Mouse (Mus musculus) forebrain, embryonic 10.5 days (tissue): Measurements from ENCODE around the gene Ndufaf1. TPM values are rescaled to one million over a fixed set of nuclear protein-coding genes. Genes with fewer than 3 reads are reported as not detected.

Source experiments
- DNase-seq: peaks from one replicate; pipeline ENCODE4 v3.0.0-alpha.2; 2017; ENCODE audit warnings: low spot score; ENCODE audit errors: extremely low spot score
- H3K27ac ChIP-seq: fragments of 300-500 bp; sonication (generic); 2 replicates; pipeline ENCODE4 v1.5.1; 2016; ENCODE audit warnings: mild to moderate bottlenecking
- H3K27me3 ChIP-seq: fragments of 300-500 bp; sonication (generic); 2 replicates; pipeline ENCODE4 v1.6.1; 2016; ENCODE audit warnings: mild to moderate bottlenecking; ENCODE audit not compliant: poor library complexity, severe bottlenecking
- H3K36me3 ChIP-seq: fragments of 300-500 bp; sonication (generic); replicated peaks from 2 replicates; pipeline ENCODE4 v1.6.1; 2016; ENCODE audit warnings: mild to moderate bottlenecking, moderate library complexity
- H3K4me1 ChIP-seq: fragments of 300-500 bp; sonication (generic); 2 replicates; pipeline ENCODE4 v1.6.1; 2016
- H3K4me3 ChIP-seq: fragments of 300-500 bp; sonication (generic); 2 replicates; pipeline ENCODE4 v1.5.1; 2016; ENCODE audit warnings: mild to moderate bottlenecking, moderate library complexity
- H3K9me3 ChIP-seq: fragments of 300-500 bp; sonication (generic); 2 replicates; pipeline ENCODE4 v1.6.1; 2016; ENCODE audit warnings: mild to moderate bottlenecking, moderate library complexity
- WGBS: fragments of 180-500 bp; shearing (Covaris S2); methylation state at CpG from one replicate; pipeline ENCODE4 v1.1.7; 2016; 5-methylcytosine and 5-hydroxymethylcytosine counted together
- polyA plus RNA-seq: library from polyadenylated mRNA; unstranded; fragments of >200 nt; fragmentation: Nextera tagmentation; extraction: Ambion mirVana; gene quantifications from 2 replicates; pipeline ENCODE4 v1.2.1, GENCODE M21; 2016

Ndufaf1 gene
- 50.5 and 53.9 TPM in 2 replicates for polyA plus RNA-seq

DNA sequence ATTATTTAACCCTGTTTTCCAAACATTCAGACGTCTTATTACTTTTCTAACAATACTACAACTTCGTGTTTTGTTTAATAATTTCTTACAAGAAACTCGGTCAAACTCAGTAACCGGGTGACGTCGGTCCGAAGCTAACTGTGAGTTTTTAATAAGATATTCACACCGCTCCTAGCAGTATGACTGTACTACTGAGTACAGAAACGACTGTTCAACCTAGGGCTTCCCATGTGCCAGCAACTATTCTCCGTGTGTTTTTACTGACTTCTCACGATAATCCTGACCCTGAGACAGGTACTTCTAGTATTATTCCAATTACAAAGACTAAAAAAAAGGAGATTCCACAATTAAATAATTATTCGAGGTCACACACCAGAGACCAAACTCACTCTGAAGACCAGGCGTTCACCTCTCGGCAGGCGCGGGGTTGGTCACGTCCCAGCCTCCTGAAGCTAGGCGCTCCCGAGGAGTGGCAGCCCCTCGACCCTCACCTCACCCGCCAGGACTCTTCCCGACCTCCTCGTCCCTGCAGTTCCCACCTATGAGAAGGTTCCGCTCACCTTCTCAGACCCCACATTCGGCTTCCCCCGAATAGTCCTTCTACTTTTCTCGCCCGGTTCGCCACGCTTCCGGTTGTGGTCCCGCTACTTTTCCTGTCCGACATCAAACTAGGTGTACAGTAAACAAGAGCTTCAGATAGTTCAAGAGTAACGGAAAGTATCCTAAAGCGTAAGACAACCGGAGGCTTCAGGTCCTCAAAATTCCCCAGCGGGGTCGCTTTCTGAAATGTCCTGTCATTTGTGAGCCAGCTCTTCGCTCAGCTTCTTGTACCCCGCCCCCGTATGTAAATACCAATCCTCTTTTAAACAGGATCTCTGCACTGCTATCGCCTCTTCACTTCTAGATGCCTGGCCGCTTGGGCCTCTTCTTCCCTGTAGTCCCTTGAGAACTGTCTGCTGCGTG, at the start of gene Ndufaf1:
Gene Ndufaf1, minus strand, starts transcription at position 608 of the 963 bp plus-strand sequence.
- 2% methylated on average over 44 of the region's 44 CpGs for WGBS
- peaks cover 15% of the 10 kb centered on the region for H3K4me1 ChIP-seq
- DNase-seq = peak; percentile 77

DNA sequence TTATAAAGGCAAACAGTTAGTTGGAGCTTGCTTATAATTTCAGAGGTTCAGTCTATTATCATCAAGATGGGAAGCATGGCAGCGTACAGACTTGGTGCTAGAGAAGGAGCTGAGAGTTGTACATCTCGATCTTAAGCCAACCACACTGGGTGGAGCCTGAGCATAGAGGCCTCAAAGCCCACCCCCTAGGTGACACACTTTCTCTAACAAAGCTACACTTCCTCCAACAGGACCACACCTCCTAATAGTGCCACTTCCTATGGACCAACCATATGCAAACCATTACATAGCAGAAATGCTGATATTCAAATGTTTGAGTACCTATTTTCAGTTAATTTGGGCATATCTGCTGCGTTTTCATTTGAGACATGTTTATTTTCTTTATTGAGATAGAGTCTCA, 47.4 kb upstream of the Ndufaf1 start:
- DNase-seq = no peak
- no peaks in the 10 kb centered on the region for H3K27me3 ChIP-seq
- WGBS = 90% methylated on average over 3 of the region's 3 CpGs
- H3K27ac ChIP-seq = no peak overlapping the region
- peaks cover 95% of the 10 kb centered on the region for H3K36me3 ChIP-seq
- no peaks in the 10 kb centered on the region for H3K9me3 ChIP-seq
- no peak overlapping the region for H3K4me3 ChIP-seq
- H3K4me1 ChIP-seq = no peaks in the 10 kb centered on the region

More for the DNA sequence above, at the start of gene Ndufaf1:
- Histone ChIP-seq H3K27me3 (no peaks in the 10 kb centered on the region), H3K36me3 (peaks cover 28% of the 10 kb centered on the region), H3K9me3 (no peaks in the 10 kb centered on the region), H3K27ac (peak within 1 kb of the TSS; percentile 85), H3K4me3 (peak within 1 kb of the TSS; percentile 89)

DNA sequence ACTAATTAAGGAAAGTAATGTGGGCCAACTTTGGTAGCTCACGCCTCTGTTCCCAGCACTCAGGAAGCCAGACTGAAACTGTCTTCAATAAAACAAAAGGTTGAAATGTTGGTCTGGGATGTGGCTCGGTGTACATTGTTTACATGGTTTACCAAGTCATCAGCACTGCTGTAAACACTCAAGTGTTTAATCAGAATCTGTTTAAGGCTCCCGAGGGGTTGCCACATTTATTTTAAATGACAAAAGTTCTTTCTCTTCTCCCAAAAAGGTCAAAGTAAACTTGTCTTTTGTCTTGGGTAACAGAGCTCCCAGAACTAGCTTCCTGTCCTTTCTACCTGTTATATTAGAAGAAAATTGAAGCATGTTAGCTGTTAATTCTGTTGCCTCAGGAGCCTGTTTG, 45.0 kb upstream of the Ndufaf1 start:
- Histone ChIP-seq H3K9me3 (no peaks in the 10 kb centered on the region), H3K27ac (no peak overlapping the region), H3K4me1 (no peaks in the 10 kb centered on the region), H3K27me3 (no peaks in the 10 kb centered on the region), H3K4me3 (no peak overlapping the region), H3K36me3 (peaks cover 95% of the 10 kb centered on the region)
- no peak for DNase-seq
- 95% methylated on average over 3 of the region's 3 CpGs for WGBS

DNA sequence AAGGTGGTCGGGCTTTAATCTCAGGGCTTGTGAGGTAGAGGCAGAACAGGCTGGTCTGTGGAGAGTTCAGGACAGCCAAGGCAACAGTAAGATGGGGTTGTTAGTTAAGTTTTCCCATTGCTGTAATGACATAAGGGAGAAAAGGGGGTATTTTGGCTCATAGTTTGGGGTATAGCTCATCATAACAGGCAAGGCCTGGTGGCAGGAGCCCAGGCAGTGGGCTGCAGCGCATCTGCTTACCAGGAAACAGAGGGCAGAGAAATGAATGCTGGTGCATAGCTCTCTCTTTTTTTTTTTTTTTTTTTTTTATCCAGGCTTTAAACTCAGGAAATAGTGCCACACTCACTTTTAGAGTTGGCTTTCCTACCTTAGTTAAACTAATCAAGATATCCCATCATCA, 40.5 kb upstream of the Ndufaf1 start:
- Histone ChIP-seq H3K4me1 (no peaks in the 10 kb centered on the region), H3K27me3 (no peaks in the 10 kb centered on the region), H3K4me3 (no peak overlapping the region), H3K27ac (no peak overlapping the region), H3K9me3 (no peaks in the 10 kb centered on the region), H3K36me3 (peaks cover 81% of the 10 kb centered on the region)
- no peak for DNase-seq
- WGBS = 93% methylated on average over 2 of the region's 2 CpGs

DNA sequence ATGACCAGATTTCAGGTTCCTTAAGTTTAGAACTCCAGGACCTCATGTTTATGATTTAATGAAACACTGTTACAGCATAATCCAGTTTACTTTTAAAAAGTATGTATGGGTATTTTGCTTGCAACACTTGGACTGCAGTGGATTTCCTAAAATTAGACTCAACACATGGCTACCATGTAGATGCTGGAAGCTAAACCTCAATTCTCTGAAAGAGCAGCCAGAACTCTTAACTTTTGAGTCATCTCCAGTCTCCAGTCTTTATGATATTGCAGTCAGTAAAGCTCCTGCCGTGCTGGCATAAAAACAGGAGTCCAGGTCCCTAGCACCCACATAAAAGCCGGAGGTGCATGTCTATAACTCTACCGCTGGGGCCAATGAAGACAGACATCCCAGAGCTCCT, 37.3 kb upstream of the Ndufaf1 start:
- Histone ChIP-seq H3K27ac (no peak overlapping the region), H3K4me3 (no peak overlapping the region), H3K4me1 (no peaks in the 10 kb centered on the region), H3K27me3 (no peaks in the 10 kb centered on the region), H3K36me3 (peaks cover 55% of the 10 kb centered on the region), H3K9me3 (no peaks in the 10 kb centered on the region)
- no peak for DNase-seq
- 93% methylated on average over 3 of the region's 3 CpGs for WGBS

DNA sequence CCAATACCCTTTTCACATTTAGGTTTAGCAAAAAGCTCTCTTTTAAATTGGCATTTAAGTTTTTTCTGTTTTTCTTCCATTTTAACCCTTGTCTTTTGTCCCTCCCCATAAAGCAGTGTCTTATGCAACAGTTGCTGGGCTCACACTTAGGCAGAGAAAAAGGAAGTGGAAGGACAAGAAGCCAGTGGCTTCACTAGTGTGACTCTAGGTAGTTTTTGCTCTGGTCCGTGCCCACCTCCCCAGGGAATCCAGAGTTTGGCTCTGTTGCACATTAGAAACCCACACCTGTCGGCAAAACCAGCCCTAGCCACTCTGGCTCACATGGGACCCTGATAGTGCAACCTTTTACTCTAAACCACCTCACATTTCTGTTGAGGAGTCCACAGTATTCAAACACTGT, 35.8 kb upstream of the Ndufaf1 start:
- peaks cover 54% of the 10 kb centered on the region for H3K36me3 ChIP-seq
- no peaks in the 10 kb centered on the region for H3K27me3 ChIP-seq
- no peaks in the 10 kb centered on the region for H3K9me3 ChIP-seq
- no peak for DNase-seq
- H3K27ac ChIP-seq = no peak overlapping the region
- 92% methylated on average over 2 of the region's 2 CpGs for WGBS
- no peak overlapping the region for H3K4me3 ChIP-seq
- H3K4me1 ChIP-seq = no peaks in the 10 kb centered on the region

DNA sequence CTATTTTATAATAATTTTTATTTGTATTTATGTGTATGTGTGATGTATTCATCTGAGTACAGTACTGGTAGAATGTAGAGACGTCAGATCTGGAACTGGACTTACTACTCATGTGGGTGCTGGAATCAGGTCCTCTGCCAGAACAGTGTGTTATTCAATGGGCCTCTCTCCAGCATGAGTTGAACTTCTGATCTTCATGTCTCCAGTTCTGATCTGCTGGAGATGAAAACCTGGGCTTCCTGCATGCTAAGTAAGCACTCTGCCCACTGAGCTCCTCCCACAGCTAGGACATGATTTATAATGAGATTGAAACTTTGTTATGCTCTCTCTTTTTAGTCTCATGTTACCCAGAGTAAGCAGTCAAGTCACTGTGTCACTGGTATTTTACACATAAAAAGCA, 33.5 kb upstream of the Ndufaf1 start:
- Histone ChIP-seq H3K4me3 (no peak overlapping the region), H3K9me3 (no peaks in the 10 kb centered on the region), H3K4me1 (no peaks in the 10 kb centered on the region), H3K27ac (no peak overlapping the region), H3K36me3 (peaks cover 46% of the 10 kb centered on the region), H3K27me3 (no peaks in the 10 kb centered on the region)
- 93% methylated on average over 1 of the region's 1 CpGs for WGBS
- DNase-seq = no peak

DNA sequence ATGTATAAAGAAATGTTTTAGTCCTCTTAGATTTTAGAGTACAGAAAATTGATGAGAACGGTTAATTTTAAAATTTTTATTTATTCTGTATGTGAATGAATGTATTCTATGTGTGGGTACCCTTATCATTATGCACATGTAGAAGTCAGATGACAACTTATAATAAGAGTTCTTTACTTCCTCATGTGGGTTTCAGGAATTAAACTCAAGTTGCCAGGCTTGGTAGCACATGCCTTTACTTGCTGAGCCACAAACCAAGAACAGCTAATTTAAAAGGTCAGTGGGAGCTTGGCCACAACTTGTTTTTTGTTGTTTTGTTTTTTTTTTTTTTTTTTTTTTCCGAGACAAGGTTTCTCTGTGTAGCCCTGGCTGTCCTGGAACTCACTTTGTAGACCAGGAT, 32.2 kb upstream of the Ndufaf1 start:
- no peak overlapping the region for H3K27ac ChIP-seq
- no peaks in the 10 kb centered on the region for H3K9me3 ChIP-seq
- no peaks in the 10 kb centered on the region for H3K27me3 ChIP-seq
- H3K4me1 ChIP-seq = no peaks in the 10 kb centered on the region
- WGBS = 93% methylated on average over 2 of the region's 2 CpGs
- peaks cover 35% of the 10 kb centered on the region for H3K36me3 ChIP-seq
- H3K4me3 ChIP-seq = no peak overlapping the region
- no peak for DNase-seq

DNA sequence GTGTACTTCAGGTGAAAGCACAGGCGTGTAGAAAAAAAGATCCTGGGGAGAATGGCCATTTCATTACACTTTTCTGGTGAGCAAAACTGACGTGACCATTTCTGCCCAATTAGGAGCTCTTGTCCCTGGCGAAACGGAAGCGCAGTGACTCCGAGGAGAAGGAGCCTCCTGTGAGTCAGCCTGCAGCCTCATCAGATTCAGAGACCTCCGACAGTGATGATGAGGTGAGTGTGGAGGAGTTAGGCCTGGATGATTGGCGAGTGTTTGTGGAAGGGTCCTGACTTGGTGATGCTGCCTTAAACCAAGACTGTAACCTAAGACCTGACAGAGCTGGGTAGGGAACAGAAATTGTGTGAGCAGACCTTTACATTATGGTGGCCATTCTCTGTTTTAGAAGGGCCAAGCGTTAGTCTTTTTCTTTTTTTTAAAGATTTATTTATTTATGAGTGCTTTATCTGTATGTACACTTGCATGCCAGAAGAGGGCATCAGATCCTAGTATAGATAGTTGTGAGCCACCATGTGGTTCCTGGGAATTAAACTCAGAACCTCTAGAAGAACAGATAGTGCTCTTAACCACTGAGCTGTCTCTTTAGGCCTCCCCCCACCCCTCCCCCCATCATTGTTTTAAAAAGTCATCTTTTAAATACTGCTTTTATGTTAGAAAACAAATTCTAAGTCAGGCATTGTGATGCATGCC, 29.5 kb upstream of the Ndufaf1 start:
- Histone ChIP-seq H3K27me3 (no peaks in the 10 kb centered on the region), H3K9me3 (no peaks in the 10 kb centered on the region), H3K4me3 (no peak overlapping the region), H3K4me1 (no peaks in the 10 kb centered on the region), H3K36me3 (peaks cover 45% of the 10 kb centered on the region), H3K27ac (no peak overlapping the region)
- DNase-seq = no peak
- 83% methylated on average over 9 of the region's 9 CpGs for WGBS

DNA sequence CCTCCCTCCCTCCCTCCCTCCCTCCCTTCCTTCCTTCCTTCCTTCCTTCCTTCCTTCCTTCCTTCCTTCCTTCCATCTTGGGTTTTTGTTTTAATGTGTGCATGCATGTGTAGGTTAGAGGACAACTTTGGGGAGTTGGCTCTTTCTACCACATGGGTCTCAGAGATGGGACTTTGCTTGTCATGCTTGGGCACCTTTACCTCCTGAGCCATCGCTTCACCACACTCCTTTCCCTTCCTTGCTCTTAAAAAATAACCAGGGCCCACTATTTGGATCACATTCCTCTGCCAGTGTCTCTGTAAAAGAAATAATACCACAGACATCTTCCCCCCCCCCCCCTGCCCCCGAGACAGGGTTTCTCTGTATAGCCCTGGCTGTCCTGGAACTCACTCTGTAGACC, 21.1 kb upstream of the Ndufaf1 start:
- no peaks in the 10 kb centered on the region for H3K4me1 ChIP-seq
- no peaks in the 10 kb centered on the region for H3K27me3 ChIP-seq
- no peak overlapping the region for H3K27ac ChIP-seq
- peaks cover 57% of the 10 kb centered on the region for H3K36me3 ChIP-seq
- no peak overlapping the region for H3K4me3 ChIP-seq
- no peaks in the 10 kb centered on the region for H3K9me3 ChIP-seq
- no peak for DNase-seq
- WGBS = 87% methylated on average over 2 of the region's 2 CpGs

DNA sequence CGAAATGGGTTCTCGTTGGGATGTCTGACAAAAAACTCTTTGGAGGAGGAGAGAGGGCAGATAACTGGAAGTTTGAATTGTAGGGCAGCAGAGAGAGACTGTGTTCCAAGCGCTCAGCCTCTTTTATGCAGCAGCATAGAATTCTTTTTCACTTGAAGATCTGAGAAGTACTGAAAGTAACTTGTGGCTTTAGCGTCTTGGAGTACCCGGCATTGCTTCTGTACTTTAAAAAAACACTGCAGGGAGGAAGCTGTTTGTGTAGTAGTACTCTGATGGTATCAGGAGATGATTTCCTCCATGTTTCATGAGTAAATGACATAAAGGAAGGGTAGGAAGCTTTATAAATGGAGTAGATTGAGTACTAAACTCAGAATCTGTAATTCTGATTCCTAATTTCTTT, 13.2 kb upstream of the Ndufaf1 start:
- H3K36me3 ChIP-seq = peaks cover 16% of the 10 kb centered on the region
- H3K27ac ChIP-seq = peak overlapping the region; percentile 93
- 13% methylated on average over 5 of the region's 5 CpGs for WGBS
- H3K4me1 ChIP-seq = peaks cover 24% of the 10 kb centered on the region
- H3K9me3 ChIP-seq = no peaks in the 10 kb centered on the region
- no peak for DNase-seq
- no peaks in the 10 kb centered on the region for H3K27me3 ChIP-seq
- H3K4me3 ChIP-seq = peak overlapping the region; percentile 99

DNA sequence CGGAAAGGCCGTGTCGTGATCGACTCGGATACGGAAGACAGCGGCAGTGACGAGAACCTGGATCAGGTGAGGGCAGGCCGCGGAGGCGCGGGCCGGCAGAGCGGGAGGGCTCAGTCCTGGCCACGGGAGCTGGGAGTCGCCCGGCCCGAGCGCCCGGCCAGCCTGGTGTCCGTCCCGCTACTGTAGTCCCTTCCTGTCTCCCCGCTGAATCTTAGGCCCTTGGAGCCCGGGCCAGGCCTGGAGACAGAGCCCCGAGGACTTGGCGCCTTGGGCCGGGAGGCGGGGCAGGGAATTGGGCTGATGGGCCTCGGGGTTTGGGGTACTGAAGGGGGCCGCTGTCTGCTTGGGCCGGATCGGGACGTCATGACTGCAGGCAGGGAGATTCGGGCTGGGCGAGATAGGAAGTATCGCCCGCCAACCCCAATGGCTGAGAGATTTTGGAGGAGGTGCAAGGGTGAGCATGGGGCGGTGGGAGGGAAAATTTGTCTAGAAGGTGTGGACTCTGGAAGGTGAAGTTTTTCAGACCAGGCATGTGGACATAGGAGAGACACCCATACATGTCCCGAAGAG, 12.7 kb upstream of the Ndufaf1 start:
- Histone ChIP-seq H3K4me1 (peaks cover 24% of the 10 kb centered on the region), H3K27ac (peak overlapping the region; percentile 93), H3K4me3 (peak overlapping the region; percentile 99), H3K9me3 (no peaks in the 10 kb centered on the region), H3K27me3 (no peaks in the 10 kb centered on the region), H3K36me3 (peaks cover 14% of the 10 kb centered on the region)
- WGBS = under 1% methylated on average over 39 of the region's 39 CpGs
- DNase-seq = no peak
